Mouse (Mus musculus): Measurements from ENCODE around the gene Mrpl38.
"Not testable (repeated sequence)": the region's sequence is repeated elsewhere in the genome, so short reads cannot be mapped to it uniquely, and the experiment has no call there.

Gene Mrpl38

DNA sequence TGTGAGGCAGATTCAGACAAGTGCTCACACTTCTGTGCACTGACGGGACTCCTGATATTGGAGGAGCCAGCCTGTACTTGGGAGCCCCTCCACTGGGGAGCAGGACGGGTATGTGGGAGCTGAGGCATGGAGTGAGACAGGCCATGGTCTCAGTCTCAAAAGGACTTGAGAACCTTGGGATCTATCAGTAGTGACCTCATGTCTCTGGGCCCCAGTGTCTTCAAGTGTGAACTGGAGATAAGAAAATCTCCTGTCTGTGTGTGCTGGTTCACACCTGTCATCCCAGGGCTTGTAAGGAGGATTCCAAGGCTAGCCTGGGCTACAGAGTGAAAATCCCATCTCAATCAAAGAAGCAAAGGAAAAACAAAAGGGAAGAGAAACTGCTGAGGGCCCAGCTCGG lies 4.8 kb upstream of the Mrpl38 start:
- no peak for DNase-seq

DNA sequence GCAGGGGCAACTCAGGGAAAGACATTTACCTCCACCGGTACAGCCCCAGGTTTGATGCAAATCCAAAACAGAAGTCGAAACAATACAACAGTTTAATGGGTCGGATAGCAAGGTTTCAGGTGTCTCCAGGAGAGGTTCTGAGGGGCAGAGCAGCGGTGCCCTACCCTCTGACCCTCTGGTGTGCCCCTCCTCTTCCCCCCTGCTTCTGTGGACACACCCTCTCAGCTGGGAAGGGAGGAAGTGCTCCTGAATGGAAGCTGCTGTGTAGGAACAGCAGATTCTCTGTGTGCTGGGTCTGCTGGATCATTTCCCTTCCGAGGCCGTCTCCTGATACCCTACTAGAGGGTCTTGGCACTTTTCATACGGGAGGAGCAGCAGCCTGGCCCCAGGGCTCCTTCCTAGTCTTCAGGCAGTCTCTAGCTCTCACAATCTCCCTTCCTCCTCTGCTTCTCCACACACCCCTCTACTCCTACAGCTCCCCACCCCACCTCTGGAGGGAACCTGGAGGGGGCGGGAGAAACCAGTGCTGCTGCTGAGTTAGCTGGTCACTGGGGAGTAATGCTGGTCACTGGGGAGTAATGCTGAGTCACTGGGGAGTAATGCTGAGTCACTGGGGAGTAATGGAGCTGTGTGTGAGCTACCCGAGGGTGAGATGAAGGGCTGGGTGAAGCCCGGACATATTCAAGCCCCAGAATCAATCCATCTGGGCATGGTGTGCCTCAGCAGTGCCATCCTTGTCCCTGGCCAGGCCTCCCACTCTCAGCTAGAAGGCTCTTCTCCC lies 3.7 kb upstream of the Mrpl38 start:
- peak; percentile 13 for DNase-seq

DNA sequence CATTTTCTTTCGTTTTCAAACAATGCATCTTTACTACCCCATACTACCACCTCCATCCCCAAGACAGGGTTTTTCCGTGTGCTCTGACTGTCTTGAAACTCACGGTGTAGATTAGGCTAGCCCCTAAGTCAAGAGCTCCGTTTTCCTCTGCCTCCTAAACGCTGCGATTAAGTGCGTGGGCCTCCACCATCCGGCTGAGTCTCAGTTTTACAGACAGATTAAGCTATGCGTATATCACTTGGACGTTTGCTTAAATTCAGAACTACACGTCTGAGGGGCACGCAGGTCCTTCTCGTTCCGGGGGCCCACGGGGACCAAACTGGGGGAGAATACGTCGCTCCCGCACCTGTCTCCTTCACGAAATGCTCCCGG lies 586 bp downstream of the Mrpl38 start:
- DNase-seq: no peak

DNA sequence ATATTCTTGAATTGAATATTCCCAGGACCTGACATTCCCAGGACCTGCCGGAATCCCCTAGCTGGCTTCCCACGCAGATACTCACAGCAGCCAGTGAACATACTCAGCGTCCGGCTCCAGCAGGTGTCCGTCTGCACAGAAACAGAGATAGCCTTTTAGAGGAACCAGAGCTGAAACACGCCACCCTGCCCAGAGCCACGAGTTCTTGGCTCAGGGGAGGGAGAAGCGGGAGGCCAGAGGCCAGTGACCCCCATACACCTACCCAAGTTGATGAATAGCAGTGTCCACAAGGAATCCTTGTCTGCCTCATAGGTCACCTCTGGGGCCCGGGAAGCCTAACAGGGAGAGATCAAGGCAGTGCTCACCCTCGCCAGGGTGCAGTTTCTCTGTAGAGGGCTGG lies 4.5 kb downstream of the Mrpl38 start:
- DNase-seq: no peak

DNA sequence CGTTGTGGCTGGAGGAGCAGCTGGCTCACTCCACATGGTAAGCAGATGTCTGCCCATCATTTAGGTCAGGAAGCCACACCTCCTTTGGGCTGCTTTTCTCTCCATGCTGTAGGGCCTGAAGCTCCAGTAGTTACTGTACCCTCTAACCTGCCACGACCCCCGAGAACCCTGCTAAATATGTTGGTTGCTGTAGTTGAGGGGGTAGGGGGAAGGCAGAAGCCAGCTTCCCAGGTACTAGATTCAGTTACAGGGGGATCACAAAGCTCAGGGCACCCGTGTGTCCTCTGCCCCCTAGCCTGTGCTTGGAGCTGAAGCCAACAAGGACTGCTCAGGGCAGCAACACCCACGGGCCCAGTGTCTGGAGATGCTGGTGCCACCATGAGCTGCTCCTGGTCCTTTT lies 5.2 kb downstream of the Mrpl38 start:
- peak; percentile 17 for DNase-seq

DNA sequence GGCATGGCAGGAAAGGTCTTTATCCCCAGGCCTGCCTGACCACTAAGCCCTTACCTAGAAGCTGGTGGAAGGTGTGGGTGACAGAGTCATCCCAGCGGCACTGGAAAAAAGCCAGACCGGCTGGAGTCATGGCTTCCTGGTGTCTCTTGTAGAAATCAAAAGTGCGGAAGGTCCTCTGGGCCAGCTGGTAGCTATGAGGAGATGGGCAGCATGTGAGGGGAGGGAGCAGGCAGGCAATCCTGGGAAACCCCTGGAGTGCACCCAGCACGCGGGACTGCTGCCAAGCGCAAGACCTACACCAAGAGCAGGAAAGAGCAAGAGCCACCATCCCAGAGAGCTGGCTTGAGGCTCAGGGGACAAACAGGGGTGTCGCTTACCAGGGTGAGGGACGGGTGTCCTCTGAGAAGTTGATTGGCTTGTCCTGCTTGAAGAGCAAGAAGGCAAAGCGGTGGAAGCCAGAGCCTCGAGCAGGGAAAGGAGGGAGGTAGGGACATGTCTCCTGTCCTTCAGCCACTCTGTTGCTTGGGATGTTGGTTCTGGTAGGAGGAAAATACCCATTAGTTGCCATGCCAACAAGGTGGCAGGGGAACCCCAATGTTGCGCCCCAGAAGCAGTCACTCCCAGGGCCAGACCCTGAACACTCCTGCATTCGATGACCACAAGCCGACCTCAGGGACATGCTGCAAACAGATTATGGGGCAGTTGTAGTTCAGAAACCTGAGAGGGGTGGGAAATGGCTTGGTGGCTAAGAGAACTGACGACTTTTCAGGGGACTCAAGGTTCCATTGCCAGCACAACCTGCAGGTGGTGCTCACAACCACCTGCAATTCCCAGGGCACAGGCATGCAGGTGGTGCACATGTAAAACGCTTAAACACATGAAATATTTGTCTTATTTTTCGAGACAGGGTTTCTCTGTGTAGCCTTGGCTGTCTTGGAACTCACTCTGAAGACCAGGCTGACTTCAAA lies 6.0 kb downstream of the Mrpl38 start:
- peak; percentile 31 for DNase-seq

DNA sequence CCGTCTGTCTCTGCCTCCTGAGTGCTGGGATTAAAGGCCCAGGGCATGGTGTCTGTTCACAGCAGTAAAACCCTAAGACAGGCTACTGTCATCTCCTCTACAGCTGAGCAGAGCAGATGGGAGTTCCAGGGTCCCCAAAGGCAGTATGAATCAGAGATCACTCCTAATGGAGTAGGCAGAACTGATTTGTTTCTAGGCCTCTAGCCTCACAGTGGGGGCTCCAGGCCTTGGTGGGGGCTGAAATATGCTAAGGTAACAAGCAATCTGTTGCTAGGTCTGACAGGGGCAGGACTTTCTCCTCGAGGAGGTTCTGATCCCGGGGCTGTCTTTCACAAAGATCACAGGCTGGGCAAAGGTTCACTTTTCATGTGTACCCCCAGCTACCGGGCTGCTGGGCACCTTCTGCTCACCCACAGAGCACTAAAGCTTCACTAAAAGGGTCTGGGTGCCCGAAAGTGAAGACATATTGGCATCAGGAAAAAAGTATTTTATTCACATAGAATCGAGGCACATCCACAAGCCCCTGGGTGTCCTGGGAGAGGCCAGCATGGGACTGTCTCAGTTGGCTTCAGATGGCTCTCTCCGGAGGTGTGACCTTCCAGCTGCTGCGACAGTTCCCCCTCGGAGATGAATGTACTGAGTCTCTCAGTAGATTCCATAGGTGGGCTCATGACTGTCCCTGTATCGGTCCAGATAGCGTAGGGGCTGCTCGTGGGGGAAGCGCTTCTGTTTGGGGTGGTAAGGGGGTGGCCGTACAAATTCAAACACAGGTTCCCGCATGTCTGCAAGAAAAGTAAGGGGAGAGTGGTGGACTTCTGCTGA lies 7.1 kb downstream of the Mrpl38 start:
- peak; percentile 16 for DNase-seq

DNA sequence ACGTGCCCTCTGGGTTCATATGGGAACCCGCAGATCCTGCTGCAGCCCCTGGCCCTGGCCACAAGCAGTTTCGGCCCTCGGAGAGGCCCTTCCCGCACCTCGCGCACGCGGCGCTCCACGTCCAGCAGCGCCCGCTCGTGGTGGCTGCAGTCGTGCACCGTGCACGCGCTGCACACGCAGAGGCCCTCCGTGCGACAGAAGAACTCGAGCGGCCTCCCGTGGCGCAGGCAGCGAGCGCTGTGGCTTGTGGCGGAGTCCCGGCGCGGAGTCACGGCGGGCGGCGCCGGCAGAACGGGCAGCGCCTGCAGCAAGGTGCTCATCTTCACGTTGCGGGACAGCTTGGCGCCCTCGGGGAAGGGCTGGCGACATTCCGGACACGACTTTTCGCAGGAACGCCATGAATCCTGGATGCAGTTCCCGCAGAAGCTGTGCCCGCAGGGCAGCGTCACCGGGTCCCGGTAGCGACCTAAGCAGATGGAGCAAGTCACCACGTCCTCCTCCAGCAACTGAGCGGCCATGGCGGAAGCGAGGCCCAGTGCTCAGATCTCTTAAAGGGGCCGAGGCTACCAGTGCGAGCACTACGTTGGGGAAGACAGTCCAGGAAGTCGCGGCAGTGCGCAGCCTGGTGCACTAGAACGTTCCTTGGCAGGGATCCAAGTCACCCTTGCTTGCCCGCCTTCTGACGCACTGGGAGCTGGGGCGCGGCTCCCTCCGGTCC lies 8.0 kb downstream of the Mrpl38 start, which contains the start of gene Trim65:
Gene Trim65, minus strand, starts transcription at position 641 of the 718 bp plus-strand sequence.
- DNase-seq: peak; percentile 95

DNA sequence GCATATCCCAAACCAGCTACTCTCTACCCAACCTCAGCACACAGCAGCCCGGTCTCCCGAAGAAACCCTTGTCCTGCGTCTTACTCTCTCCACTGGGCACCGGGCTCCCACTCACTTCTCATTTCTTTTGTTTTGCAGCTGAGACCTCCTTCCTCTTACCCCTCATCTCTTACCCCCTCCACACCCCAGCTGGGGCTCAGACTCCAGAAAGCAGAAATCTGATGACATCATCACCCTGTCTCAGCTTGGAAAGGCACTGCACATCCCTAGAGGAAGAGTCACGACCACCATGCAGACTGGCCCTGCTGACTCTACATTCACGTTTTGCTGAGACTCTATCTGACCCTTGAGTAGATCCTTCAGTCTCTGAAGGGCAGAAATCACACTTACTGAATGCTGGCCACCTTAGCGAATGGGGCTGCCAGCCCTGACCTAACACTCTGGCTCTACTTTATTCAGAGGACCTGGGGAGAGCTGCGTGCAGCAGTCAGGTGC lies 8.6 kb downstream of the Mrpl38 start:
- DNase-seq: peak; percentile 27

DNA sequence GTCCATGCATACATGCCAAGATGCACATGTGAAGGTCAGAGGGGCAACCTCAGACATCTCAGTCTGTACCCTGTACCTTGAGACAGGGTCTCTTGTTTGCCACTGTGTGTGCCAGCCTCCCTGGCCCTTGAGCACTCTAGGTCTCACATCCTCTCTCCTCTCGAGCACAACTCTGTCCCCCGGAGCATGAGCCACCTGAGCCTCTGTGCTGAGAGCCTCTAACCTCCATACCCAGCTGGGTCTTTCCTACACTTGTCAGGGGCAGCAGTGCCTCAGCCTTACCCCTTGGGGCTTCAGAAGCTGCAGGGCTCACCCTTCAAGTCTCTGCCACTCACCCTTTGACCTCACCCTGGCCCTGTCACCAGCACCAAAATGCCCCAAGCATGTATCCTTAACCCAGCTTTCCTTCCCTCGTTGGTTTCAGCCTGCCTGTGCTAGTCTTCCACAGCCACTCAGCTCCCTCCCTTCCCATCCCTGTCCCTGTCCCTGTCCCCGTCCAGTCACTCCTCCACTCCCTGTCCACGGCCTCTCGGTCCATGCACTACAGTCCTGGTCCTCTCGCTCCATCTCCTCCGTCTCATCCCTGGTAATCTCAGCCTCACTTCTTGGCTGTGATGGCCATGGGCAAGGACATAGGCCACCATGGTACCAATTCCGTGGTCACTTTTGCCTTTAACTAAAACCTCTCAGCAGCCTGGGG lies 9.4 kb downstream of the Mrpl38 start:
- DNase-seq: no peak

DNA sequence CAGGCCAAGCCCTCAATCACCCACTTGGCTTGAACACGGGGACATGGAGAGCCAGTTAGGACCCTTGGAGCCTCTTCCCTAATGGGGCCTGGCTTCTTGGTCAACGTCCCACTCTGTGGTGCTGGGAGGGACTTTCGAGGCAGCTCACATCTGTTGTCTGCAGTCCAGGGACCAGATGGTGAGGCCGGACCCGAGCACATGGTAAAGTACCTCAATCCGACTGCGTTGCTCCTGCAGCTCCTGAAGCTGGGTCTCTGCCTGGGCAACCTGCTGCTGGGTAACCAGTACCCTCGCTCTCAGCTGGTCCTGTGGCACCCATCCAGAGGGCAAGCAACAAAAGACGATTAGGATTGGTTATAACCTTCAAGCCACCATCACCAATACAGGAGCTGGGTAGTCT lies 10.7 kb downstream of the Mrpl38 start:
- DNase-seq: peak; percentile 21

DNA sequence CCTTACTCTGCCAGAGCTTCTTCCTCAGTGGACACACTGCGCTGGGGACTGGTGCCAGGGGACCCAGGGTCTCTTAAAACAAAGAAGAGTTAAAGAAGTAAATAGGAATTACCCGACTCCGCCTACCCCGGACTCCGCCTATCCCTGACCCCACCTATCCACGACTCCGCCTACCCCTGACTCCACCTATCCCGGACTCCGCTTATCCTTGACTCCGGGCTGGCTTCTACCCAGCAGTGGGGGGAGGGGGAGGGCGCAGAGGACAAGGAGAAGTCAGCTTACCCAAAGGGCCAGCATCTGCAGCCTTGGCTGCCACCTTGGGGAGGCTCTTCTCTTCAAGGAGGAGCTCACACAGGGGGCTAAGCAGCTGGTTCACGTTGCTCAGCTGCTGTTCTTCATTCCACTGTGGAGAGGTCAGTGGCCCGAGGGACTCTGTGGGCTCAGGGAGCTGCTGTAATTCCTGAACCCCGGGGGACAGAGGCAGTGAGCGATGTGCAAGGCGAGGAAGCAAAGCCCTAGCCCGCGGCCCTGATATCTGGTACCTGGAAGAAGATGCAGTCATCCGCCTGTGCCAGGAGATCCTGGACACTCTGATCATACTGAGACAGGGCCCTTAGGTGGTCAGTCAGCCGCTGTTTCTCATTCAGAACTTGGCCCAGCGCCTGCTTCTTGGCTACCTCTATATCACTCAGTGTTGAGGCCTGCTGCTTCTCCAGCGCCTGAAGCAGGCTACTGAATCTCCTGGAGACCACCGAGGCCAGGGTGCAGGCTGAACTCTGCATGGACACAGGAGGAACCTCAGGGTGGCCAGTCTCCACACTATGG lies 11.3 kb downstream of the Mrpl38 start, which contains the start of gene Trim47:
Gene Trim47, minus strand, starts transcription at position 55 of the 825 bp plus-strand sequence.
- peak; percentile 95 for DNase-seq

DNA sequence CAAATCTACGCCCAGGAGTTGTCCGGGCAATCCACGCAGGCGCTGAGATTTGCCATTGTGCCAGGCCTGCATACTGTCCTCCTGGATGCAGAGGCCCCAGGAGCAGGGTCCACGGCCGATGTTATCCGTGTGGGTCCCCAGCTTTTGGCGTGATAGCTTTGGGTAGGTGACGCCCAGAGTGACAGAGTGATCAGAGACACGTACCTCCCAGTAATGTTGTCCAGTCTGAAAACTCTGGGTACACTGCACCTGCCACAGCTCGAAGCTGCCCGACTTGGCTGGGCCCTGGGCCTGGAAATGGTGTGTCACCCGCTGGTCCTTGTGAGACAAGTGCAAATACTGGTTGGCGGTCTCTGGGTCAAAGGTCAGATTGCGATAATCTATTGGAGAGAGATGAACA lies 12.4 kb downstream of the Mrpl38 start:
- DNase-seq: no peak

DNA sequence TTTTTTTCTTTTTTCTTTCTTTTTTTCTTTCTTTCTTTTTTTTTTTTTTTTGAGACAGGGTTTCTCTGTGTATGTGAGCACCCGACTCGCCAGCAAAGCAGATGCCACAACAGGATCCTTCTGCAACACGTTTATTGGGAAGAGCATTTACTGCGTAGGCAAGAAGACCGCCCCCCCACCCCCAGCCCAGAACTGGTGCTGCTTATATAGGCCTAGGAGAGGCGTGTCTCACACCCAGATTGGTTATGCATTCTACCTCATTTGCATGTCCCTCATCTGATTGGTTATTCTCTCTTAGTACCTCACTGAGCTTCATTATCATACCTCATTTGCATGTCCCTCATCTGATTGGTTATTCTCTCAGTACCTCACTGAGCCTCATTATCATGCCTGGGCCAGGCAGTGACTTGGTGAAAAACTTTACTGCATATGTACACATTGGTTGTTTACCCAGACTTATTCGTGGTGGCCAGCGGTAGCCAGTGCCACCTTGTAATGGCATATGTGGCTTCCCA lies 16.9 kb downstream of the Mrpl38 start:
- DNase-seq: not testable (repeated sequence)

DNA sequence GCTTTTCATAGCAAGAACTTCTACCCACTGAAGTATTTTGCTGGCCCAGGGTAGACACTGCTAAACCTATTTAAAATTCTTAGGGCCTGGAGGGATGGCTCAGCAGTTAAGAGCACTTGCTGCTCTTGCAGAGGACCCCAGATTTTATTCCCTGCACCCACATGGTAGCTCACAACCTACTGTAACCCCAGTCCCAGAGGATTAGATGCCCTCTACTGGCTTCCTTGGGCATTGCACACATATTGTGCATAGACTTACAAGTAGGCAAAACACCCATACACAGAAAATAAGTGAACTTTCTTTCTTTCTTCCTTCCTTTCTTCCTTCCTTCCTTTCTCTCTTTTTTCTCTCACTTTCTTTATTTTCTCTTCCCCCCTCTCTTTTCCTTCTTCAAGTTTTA lies 20.8 kb downstream of the Mrpl38 start:
- peak; percentile 36 for DNase-seq

DNA sequence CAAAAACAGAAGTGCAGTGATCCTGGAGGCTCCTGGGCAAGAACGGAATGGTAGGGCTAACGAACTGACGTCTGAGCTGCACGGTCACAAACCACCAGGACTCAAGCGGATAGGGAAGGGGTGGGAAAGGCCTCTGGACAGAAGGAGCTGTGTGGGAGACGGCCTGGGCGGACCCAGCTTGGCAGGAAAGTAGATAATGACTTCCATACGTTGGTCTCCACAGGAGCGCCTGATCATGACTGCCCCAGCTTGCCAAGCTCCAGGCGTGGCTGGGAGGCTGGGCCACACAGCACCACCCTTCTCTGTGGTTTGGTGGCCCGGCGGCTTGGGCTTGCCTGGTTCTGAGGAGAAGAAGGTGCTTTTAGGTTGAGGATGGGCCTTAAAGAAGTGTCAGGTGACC lies 21.4 kb downstream of the Mrpl38 start:
- DNase-seq: no peak

DNA sequence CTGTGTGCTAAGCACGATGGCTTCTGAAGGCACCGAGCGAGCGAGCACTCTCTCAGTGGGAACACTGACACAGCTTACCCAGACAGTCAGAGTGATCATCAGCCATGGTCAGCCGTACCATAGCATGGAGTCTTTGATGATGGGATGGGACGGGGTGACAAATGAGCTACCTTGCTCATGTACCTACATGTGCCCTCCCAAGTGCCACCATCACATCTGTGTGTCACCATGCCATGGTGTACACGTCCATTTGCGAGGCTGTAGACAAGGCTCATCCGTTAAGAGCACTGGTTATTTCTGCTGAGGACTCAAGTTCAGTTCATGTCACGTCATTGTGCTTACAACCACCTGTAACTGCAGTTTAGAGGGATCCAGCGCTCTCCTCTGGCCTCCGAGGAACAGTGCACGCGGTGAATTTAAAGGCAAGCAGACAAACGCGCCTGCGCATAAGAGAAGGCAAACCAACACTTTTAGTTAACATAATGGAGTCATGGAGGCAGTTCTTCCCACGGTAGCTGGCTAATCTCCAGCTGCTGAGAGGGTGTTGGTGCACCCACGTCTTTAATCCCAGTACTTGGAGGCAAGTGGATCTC lies 27.0 kb downstream of the Mrpl38 start:
- peak; percentile 27 for DNase-seq

DNA sequence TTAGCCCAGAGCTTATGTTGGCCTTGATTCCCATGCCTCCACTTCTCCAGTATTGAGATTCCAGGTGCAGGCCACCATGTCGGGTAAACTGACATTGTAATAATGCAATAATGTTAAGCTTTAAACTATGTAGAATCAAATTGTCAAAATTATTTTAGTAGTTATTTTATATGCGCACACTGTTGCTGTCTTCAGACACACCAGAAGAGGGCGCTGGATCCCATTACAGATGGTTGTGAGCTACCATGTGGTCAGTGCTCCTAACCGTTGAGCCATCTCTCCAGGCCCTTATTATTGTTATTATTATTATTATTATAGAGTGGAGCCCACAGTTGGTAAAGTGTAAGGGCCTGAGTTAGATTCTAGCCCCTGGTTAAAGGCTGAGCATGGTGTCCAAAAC lies 27.6 kb downstream of the Mrpl38 start:
- no peak for DNase-seq

DNA sequence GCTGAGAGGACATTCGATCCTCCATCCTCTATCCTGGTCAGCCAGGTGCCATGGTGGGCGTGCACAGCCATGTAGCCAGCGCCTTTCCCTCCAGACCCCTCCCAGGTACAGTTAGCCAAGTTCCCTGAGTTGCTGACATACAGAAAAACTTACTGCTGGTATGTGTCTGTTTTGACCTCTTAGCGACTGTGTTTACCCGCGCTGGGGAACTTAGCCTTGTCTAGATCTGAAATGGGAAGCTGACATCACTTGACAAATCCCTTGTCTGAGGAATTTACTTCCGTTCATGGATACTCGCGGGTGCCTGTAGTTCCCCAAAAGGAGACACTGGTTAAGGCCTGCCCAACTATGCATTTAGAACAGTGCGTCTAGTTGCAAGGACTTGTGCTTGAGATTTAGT lies 28.1 kb downstream of the Mrpl38 start:
- DNase-seq: peak; percentile 61

DNA sequence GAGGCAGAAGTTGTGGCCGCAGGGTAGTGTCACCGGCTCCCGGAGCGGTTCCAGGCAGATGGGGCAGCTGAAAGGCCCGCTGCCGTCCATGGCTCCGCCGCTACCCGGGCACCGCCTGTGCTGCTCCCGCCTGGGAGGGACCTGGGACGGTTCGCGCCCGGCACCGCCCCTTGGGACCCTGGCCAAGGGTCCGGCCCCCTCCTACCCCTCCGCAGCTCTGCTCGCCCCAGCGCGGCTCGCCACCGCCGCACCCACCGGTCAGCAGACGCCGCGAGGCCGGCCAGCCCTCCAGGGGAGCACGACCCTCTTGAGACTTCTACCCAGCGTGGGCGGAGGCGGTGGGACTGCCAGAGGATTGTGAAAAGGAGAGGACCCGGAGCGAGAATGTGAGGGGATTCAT lies 28.5 kb downstream of the Mrpl38 start:
- peak; percentile 89 for DNase-seq
